Mouse (Mus musculus) kidney, adult 2 months (tissue): Measurements from ENCODE around the gene Spns3.

Source experiments
- CTCF ChIP-seq: fragments of 200-500 bp; conservative IDR thresholded peaks from 2 replicates; pipeline ENCODE4 v1.5.1; 2011; ENCODE audit warnings: low read depth, mild to moderate bottlenecking, control low read depth, low read length, moderate library complexity, mixed read lengths; ENCODE audit not compliant: insufficient read depth, insufficient read length
- POLR2A ChIP-seq: fragments of 200-500 bp; IDR thresholded peaks from one replicate; pipeline ENCODE4 v1.6.1; 2011; ENCODE audit warnings: low read depth, low read length, control low read depth

DNA sequence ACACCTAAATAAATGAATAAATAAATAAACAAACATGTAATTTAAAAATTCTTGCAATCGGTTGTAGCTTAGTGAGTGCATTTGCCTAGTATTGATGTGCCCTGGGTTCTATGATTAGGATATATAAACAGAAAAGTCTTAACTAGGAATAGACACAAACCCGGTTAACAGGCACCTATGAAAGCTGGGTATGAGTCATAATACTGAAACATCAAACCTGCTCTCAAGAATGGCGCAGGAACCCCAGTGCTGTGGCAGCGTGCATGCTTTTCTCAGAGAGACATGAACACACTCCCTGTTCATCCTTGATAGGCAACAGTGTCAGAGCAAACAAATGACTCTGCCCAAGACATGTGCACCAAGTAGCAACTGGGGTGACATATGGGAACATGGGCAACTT, 47.5 kb upstream of the Spns3 start:
- no peak for TF ChIP-seq POLR2A
- no peak for TF ChIP-seq CTCF
